Mouse (Mus musculus): ENCODE measurements around the gene Gm21704.
"Not testable (repeated sequence)": the region's sequence is repeated elsewhere in the genome, so short reads cannot be mapped to it uniquely, and the experiment has no call there.

Gm21704 gene

DNA sequence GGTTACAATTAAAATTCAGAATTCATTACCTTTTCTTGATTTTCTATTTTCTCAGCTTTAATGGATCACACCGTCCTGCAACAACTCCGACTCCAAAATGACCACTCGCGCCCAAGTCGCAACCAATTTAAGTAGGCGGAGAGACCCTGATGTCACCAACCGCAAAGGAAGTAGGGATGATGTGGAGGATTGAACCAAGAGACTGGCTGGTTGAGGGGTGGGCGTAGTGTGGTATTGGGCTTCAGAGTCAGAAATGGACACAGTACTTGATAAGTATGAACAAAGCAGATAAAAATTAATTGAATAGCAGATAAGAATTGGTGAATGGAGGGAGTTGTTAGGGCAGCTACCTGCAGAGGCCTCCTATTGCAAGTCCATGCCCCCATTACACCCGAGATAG lies at the start of gene Gm21704, which contains the start of gene Gm21708:
TSS of gene Gm21704 (minus strand) at position 101 of the 400 bp plus-strand sequence.
TSS of gene Gm21708 (minus strand) at position 101 of the 400 bp plus-strand sequence.
- DNase-seq (ENCODE audit: low spot score) = not testable (repeated sequence)

DNA sequence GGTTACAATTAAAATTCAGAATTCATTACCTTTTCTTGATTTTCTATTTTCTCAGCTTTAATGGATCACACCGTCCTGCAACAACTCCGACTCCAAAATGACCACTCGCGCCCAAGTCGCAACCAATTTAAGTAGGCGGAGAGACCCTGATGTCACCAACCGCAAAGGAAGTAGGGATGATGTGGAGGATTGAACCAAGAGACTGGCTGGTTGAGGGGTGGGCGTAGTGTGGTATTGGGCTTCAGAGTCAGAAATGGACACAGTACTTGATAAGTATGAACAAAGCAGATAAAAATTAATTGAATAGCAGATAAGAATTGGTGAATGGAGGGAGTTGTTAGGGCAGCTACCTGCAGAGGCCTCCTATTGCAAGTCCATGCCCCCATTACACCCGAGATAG lies 64.7 kb downstream of the Gm21704 start, which contains the start of gene Gm21693:
TSS of gene Gm21693 (minus strand) at position 101 of the 400 bp plus-strand sequence.
- DNase-seq (ENCODE audit: low spot score) = not testable (repeated sequence)

DNA sequence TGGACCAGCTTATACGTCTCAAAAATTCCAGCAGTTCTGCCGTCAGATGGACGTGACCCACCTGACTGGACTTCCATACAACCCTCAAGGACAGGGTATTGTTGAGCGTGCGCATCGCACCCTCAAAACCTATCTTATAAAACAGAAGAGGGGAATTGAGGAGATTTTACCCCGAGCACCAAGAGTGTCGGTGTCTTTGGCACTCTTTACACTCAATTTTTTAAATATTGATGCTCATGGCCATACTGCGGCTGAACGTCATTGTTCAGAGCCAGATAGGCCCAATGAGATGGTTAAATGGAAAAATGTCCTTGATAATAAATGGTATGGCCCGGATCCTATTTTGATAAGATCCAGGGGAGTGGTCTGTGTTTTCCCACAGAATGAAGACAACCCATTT lies 69.3 kb downstream of the Gm21704 start:
- DNase-seq (ENCODE audit: low spot score) = not testable (repeated sequence)
